In genomic region chr9:66620581-66620981, GRCm38 (mm10) we compare ENCODE assay signal across 8 mouse cellular contexts. TPM values are rescaled to one million over a fixed set of nuclear protein-coding genes. Genes with fewer than 3 reads are reported as not detected.
A peak's percentile ranks its signal among the peaks of the same experiment; 100 is the strongest.
DNase-seq lines count a peak whose midpoint lies in the region; ATAC-seq lines count a peak whose summit lies in the region.

No protein-coding gene starts in this region.

- H3K4me3 ChIP-seq in heart, embryonic 15.5 days, result no peak overlapping the region
- H3K4me3 ChIP-seq in megakaryocyte, embryonic 14.5 days (replicated peaks), result peak overlapping the region; percentile 69
- no peak overlapping the region for H3K4me3 ChIP-seq in stomach, embryonic 15.5 days (replicated peaks)

- intact Hi-C loops in left cerebral cortex, postnatal 25 days (cut with DNase I), result no loop called here

- no peaks in the 10 kb centered on the region for H3K9me3 ChIP-seq in heart, embryonic 15.5 days (replicated peaks)
- H3K9me3 ChIP-seq in megakaryocyte, embryonic 14.5 days, result no peaks in the 10 kb centered on the region
- H3K9me3 ChIP-seq in stomach, embryonic 15.5 days, result no peaks in the 10 kb centered on the region

- DNase-seq in adrenal gland, adult (ENCODE audit: inconsistent age in 2 of 2, low spot score in 1 of 2), result peak; percentile 90 to 95
- peak; percentile 57 for DNase-seq in embryo, embryonic 9.5 days (ENCODE audit: extremely low spot score)
- peak; percentile 70 to 86 for DNase-seq in kidney, postnatal 25 days
- DNase-seq in layer of hippocampus, adult 11-12 months (ENCODE audit: low spot score), result no peak
- no peak for DNase-seq in left cerebral cortex, postnatal 25 days (ENCODE audit: low spot score in 2 of 2)

- no peaks in the 10 kb centered on the region for H3K27me3 ChIP-seq in heart, embryonic 15.5 days
- no peaks in the 10 kb centered on the region for H3K27me3 ChIP-seq in megakaryocyte, embryonic 14.5 days (replicated peaks)
- H3K27me3 ChIP-seq in stomach, embryonic 15.5 days (replicated peaks), result no peaks in the 10 kb centered on the region

- WGBS in heart, embryonic 15.5 days, result 8% methylated on average over 6 of the region's 6 CpGs
- 4% methylated on average over 6 of the region's 6 CpGs for WGBS in stomach, embryonic 15.5 days

- no peak overlapping the region for H3K9ac ChIP-seq in heart, embryonic 15.5 days
- no peak overlapping the region for H3K9ac ChIP-seq in stomach, embryonic 15.5 days

- H3K4me2 ChIP-seq in heart, embryonic 15.5 days, result peak overlapping the region; percentile 20; the same call in 1 of the 2 replicates
- peak overlapping the region; percentile 21 for H3K4me2 ChIP-seq in stomach, embryonic 15.5 days

- H3K4me1 ChIP-seq in heart, embryonic 15.5 days (replicated peaks), result peaks cover 21% of the 10 kb centered on the region
- peaks cover 98% of the 10 kb centered on the region for H3K4me1 ChIP-seq in megakaryocyte, embryonic 14.5 days
- peaks cover 26% of the 10 kb centered on the region for H3K4me1 ChIP-seq in stomach, embryonic 15.5 days

- ATAC-seq in heart, embryonic 15.5 days (replicated peaks; ENCODE audit: insufficient number of reproducible peaks, insufficient read depth, low FRiP score, low read depth), result peak; percentile 92
- peak; percentile 84; the same call in 1 of the 2 replicates for ATAC-seq in stomach, embryonic 15.5 days (ENCODE audit: insufficient read depth, low FRiP score, low read depth)

- peak overlapping the region; percentile 46 for H3K27ac ChIP-seq in heart, embryonic 15.5 days
- peak overlapping the region; percentile 88 for H3K27ac ChIP-seq in stomach, embryonic 15.5 days

- no peaks in the 10 kb centered on the region for H3K36me3 ChIP-seq in heart, embryonic 15.5 days
- H3K36me3 ChIP-seq in megakaryocyte, embryonic 14.5 days (replicated peaks; ENCODE audit: low read length), result no peaks in the 10 kb centered on the region
- no peaks in the 10 kb centered on the region for H3K36me3 ChIP-seq in stomach, embryonic 15.5 days

RNA-seq across cellular contexts. Expression of gene Usp3, which starts 27.6 kb away (rescaled TPM):
- polyA plus RNA-seq in heart, embryonic 15.5 days (2015; fragmentation: Nextera tagmentation; extraction: Ambion mirVana), result 30.5 and 35.6 TPM in 2 replicates
- polyA plus RNA-seq in megakaryocyte, embryonic 14.5 days (2012; ENCODE audit: insufficient read depth, low replicate concordance), result 6.3 and 7.2 TPM in 2 replicates
- polyA plus RNA-seq in stomach, embryonic 15.5 days (2015; fragmentation: Nextera tagmentation; extraction: Ambion mirVana), result 60.9 and 64.6 TPM in 2 replicates
- 10 to 100 TPM; 30.5 to 30.8 TPM for total RNA-seq in left cerebral cortex, postnatal 25 days (2021)

Comparison
In these comparisons a context has a peak if more than half of its experiments do, and no peak if none do; other contexts are left out.
1. DNase-seq: peak in adrenal gland, adult (2 of 2), embryo, embryonic 9.5 days (single experiment) and kidney, postnatal 25 days (2 of 2); none in layer of hippocampus, adult 11-12 months (single experiment) and left cerebral cortex, postnatal 25 days (0 of 2).